Mouse (Mus musculus) lung, adult 2 months (tissue): ENCODE measurements around the gene Klf6. TPM values are rescaled to one million over a fixed set of nuclear protein-coding genes. Genes with fewer than 3 reads are reported as not detected.

Experiments used
- DNase-seq: peaks from one replicate; pipeline ENCODE4 v3.0.0; 2022
- H3K4me1 ChIP-seq: fragments of 200-500 bp; 2 replicates; pipeline ENCODE4 v1.6.1; 2011; ENCODE audit warnings: low read length; ENCODE audit not compliant: control insufficient read depth, insufficient read depth
- H3K4me3 ChIP-seq: fragments of 200-500 bp; replicated peaks from 2 replicates; pipeline ENCODE3; 2011; ENCODE audit warnings: low read depth, mild to moderate bottlenecking, control low read depth, low read length; ENCODE audit errors: extremely low read depth
- CTCF ChIP-seq: fragments of 200-500 bp; IDR thresholded peaks from 2 replicates; pipeline ENCODE4 v1.5.1; 2011; ENCODE audit warnings: mild to moderate bottlenecking, low read length, control low read depth; ENCODE audit not compliant: insufficient read depth
- POLR2A ChIP-seq: fragments of 200-500 bp; IDR thresholded peaks from 2 replicates; pipeline ENCODE4 v1.6.1; 2011; ENCODE audit warnings: low read depth, mild to moderate bottlenecking, control low read depth, low read length, borderline replicate concordance; ENCODE audit errors: extremely low read depth
- WGBS: fragments of 180-500 bp; shearing (Covaris S2); methylation state at CpG from one replicate; pipeline ENCODE4 v1.1.7; 2018; 5-methylcytosine and 5-hydroxymethylcytosine counted together
- polyA plus RNA-seq: library from polyadenylated mRNA; depleted of rRNA; stranded (reverse); fragments of >200 nt; gene quantifications from 2 replicates; pipeline ENCODE4 v1.2.3, GENCODE M21; 2012

Klf6 gene
- polyA plus RNA-seq, 1 experiment, result 39.5 TPM

GRCm38 (mm10) chr13:5862626-5863407, 1.5 kb downstream of the Klf6 start:
- Histone ChIP-seq H3K4me3 (peak overlapping the region; percentile 92), H3K4me1 (peaks cover 26% of the 10 kb centered on the region)
- peak; percentile 62 for DNase-seq
- TF ChIP-seq POLR2A, result no peak
- no peak for TF ChIP-seq CTCF
- 1% methylated on average over 16 of the region's 16 CpGs for WGBS

- WGBS, result under 1% methylated on average over 5 of the region's 5 CpGs
Measured at GRCm38 (mm10) chr13:5863408-5863891, 2.2 kb downstream of the Klf6 start.

GRCm38 (mm10) chr13:5864265-5865097, 3.2 kb downstream of the Klf6 start:
- DNase-seq, result peak; percentile 42
- Histone ChIP-seq H3K4me1 (peaks cover 29% of the 10 kb centered on the region), H3K4me3 (peak overlapping the region; percentile 73)
- WGBS, result 12% methylated on average over 10 of the region's 10 CpGs
- no peak for TF ChIP-seq POLR2A
- TF ChIP-seq CTCF, result no peak

More at GRCm38 (mm10) chr13:5863408-5863891, 2.2 kb downstream of the Klf6 start:
- Histone ChIP-seq H3K4me1 (peaks cover 26% of the 10 kb centered on the region), H3K4me3 (peak overlapping the region; percentile 92)
- TF ChIP-seq POLR2A (0 out of 2 replicates have a peak, but pooled peaks have one; percentile 52), CTCF (no peak)
- peak; percentile 58 for DNase-seq

DNA sequence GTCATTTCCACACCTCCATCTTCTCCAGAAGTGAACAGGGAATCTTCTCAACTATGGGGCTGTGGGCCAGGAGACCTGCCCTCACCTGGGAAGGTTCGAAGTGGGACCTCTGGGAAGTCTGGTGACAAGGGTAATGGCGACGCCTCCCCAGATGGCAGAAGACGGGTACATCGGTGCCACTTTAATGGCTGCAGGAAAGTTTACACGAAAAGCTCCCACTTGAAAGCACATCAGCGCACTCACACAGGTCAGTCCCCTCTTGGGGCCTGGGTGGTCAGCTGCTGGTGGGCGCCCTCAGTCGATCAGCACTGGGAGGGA, 3.8 kb downstream of the Klf6 start:
- Histone ChIP-seq H3K4me3 (peak overlapping the region; percentile 21), H3K4me1 (peaks cover 33% of the 10 kb centered on the region)
- 65% methylated on average over 9 of the region's 9 CpGs for WGBS
- TF ChIP-seq POLR2A (no peak), CTCF (no peak)
- DNase-seq, result no peak

GRCm38 (mm10) chr13:5866091-5866490, 4.8 kb downstream of the Klf6 start:
- TF ChIP-seq POLR2A (no peak), CTCF (no peak)
- DNase-seq, result no peak
- peaks cover 37% of the 10 kb centered on the region for H3K4me1 ChIP-seq
- 57% methylated on average over 6 of the region's 6 CpGs for WGBS
- H3K4me3 ChIP-seq, result no peak overlapping the region

DNA sequence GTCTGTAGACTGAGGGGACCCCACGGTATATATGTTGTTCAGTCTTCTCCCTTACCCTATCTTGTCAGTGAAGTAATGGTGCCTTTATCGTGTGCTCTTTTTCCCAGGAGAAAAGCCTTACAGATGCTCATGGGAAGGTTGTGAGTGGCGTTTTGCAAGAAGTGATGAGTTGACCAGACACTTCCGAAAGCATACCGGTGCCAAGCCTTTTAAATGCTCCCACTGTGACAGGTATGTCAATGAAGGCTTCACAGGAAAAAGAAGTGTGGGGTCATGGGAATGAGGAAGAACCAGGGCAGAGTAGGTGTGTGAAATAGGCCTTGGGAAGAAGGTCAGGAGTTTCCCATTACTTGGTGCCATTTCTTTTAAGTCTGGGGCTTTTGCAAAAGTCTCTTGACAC, 5.2 kb downstream of the Klf6 start:
- no peak overlapping the region for H3K4me3 ChIP-seq
- no peak for DNase-seq
- 79% methylated on average over 5 of the region's 5 CpGs for WGBS
- H3K4me1 ChIP-seq, result peaks cover 40% of the 10 kb centered on the region
- TF ChIP-seq POLR2A (no peak), CTCF (no peak)

GRCm38 (mm10) chr13:5868376-5868775, 7.1 kb downstream of the Klf6 start:
- Histone ChIP-seq H3K4me3 (no peak overlapping the region), H3K4me1 (peaks cover 40% of the 10 kb centered on the region)
- WGBS, result 50% methylated on average over 8 of the region's 8 CpGs
- no peak for DNase-seq
- no peak for TF ChIP-seq POLR2A
- no peak for TF ChIP-seq CTCF

DNA sequence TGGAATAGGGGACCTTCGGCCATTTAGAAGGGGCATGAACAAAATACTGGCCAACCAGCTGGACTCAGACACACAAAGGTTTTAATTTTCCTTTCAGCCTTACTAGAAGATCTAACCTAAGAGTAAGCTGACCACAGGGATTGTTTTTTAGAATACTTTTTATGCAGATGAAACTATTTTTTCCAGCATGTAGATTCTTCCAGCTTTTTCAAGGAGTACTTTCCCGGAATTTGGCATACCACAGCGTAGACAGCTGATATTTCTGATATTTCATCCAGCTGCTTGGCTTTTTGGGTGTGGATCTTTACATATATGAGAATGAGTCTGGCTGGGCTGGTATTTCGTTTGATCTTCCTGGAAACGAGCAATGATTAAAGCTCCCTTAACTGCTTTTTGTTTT, 8.2 kb downstream of the Klf6 start:
- no peak for DNase-seq
- Histone ChIP-seq H3K4me1 (peaks cover 38% of the 10 kb centered on the region), H3K4me3 (no peak overlapping the region)
- no peak for TF ChIP-seq POLR2A
- 25% methylated on average over 5 of the region's 5 CpGs for WGBS

DNA sequence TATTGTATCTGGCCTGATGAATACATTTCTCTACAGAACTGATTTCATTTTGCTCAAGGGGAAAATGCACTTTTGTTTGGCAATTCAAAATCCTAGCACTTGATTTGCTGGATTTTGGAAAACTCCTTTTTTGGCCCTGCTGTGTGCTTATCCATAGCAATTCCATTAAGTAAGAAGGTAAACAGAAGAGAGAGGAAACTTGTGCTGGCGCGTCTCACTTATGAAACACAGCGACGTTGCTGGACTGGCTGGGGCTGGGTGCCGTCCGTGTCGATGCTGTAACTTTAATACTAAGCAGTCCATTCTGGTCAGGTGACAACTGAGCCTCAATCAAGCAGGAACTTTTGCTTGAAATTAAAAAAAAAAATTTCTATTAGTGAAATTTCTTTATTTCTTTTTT, 8.6 kb downstream of the Klf6 start:
- TF ChIP-seq CTCF (no peak), POLR2A (peak; percentile 39; the same call in 1 of the 2 replicates)
- peak; percentile 47 for DNase-seq
- Histone ChIP-seq H3K4me3 (no peak overlapping the region), H3K4me1 (peaks cover 37% of the 10 kb centered on the region)
- 4% methylated on average over 7 of the region's 7 CpGs for WGBS
